Mouse (Mus musculus): ENCODE measurements around the gene Erp29.
A peak's percentile ranks its signal among the peaks of the same experiment; 100 is the strongest.

The Erp29 gene

DNA sequence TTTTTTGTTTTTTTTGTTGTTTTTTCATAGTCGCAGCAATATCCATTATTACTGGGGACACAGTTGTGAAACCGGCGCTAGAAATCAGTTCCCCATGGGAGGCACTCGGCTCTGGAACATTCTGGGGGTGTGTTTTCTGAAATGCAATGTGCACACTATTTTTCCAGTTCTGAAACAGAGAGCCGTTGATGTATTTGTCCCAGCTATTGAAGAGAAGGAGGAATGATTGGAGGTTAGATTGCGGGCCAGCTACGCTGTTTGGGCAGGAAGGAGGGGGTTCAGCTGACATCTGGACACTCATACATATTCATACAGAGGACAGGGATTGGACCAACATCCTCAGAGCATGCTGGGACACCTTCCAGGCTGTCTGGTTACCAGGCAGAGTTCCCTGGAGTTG lies 63.2 kb downstream of the Erp29 start:
- no peak for DNase-seq (ENCODE audit: low spot score in 2 of 2)

DNA sequence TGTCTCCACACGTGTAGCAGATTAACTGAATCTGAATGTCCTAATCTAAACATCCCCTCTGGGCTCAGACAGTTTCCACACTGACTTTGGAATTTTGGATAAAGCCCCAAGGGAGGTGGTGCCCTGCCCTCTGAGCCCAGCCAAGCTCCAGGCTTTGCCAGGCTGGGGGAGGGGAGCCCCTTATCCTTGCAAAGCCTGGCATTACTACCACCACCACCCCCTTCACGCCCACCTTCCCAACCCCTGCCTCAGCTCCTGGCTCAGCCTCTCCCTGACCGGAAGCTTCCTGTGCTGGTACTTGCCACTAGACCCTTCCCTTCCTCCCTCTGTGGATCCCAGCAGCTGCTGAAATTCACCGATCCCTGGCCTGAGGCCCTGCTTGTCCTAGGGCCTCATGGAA lies 65.2 kb downstream of the Erp29 start:
- DNase-seq (ENCODE audit: low spot score in 2 of 2), result no peak

DNA sequence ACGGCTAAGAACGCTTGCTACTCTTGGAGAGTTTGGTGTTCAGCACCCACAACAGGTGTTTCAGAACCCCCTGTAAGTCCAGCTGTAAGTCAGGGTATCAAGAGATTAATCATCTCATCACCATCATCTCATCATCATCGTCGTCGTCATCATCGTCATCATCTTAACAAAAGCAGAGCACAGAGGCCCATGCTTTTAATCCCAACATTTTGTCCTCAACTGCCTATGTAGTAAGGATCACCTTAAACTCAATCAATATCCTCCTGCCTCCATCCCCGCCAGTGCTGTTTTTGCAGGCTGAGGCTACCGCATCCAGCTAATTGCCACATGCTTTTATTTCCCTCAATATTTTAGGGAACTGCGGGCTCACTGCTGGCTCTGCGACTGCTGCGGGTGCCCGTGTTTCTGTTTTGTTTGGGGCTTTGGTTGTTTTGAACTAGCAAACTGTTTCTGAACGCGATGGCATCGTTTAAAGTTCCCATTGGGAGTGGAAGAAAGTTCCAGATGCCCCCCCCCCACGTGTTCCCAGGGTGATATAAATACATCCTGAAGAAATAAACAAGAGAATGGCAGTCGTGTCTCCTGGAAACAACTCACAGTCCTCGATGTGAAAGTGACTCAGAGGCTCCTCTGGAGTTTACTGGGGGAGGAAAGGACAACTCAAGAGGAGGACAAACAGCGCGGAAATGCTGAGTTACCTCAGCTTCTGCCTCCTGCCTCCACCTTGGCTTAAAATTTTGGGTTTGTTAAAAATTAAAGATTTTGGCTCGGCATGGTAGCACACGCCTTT lies 66.0 kb downstream of the Erp29 start:
- DNase-seq (ENCODE audit: low spot score in 2 of 2), result no peak

DNA sequence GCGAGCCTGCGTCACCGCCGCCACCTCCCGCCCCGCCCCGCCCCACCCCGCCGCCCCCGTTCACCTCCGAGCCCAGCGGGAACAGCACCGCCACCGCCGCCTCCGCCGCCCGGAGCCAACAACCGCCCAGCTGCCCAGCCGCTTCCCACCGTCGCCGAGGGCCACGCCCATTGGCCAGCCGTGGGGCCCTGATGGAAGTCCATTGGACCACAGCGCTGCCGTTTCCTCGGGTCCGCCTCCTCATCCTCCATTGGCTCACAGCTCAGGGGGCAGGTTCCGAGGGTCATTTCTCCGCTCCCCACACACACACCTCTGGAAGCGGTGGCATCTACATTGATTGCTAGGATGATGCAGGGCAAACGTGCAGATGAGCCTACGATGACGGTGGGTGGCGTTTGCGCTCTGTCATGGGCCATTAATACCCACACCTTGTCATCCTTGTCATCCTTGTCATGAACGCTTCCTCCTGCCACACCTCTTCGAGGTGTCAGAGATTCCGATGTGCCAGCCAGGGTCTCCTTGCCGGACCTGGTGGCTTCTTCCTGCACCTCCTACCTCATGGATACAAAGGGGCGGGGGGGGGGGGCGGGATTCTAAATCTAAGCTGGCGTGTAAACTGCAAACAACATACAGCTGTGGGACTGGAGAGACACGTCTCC lies 66.7 kb downstream of the Erp29 start, which contains the start of gene Trafd1:
Gene Trafd1 (minus strand): TSS at position 172 of the 659 bp plus-strand sequence.
- peak; percentile 78 to 85 for DNase-seq (ENCODE audit: low spot score in 2 of 2)

DNA sequence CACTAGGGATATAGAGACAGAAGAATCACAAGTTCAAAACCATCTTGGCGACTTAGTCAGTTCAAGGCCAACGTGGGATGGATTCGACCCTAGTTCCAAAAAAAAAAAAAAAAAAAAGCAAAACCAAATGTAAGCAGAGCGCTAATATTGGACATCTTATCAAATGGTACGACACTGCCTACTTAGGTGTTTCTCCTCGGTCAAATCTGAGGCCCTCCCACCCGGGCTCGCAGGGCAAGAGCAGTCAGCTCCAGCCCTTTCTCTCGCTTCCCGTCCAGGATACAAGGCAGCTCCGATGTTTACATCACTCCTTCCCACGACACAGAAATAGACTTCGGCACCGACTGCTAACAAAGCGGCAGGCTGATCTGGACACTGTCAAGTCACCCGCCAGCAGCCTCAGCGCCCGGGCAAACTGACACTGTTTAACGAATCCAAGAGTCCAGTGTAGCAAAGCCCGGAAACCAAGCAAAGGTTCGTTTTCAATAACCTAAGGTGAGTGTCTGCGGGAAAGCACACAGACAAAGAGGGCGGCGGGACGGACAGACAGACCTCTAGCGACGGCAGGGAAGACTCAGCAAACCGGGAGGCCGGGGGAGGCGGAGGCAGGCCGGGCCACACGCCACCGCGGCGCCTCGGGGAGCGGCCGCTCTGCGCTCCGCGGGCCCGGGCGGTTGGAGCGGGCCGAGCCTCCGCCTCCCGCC lies 67.4 kb downstream of the Erp29 start:
- peak; percentile 30 to 44 for DNase-seq (ENCODE audit: low spot score in 2 of 2)

DNA sequence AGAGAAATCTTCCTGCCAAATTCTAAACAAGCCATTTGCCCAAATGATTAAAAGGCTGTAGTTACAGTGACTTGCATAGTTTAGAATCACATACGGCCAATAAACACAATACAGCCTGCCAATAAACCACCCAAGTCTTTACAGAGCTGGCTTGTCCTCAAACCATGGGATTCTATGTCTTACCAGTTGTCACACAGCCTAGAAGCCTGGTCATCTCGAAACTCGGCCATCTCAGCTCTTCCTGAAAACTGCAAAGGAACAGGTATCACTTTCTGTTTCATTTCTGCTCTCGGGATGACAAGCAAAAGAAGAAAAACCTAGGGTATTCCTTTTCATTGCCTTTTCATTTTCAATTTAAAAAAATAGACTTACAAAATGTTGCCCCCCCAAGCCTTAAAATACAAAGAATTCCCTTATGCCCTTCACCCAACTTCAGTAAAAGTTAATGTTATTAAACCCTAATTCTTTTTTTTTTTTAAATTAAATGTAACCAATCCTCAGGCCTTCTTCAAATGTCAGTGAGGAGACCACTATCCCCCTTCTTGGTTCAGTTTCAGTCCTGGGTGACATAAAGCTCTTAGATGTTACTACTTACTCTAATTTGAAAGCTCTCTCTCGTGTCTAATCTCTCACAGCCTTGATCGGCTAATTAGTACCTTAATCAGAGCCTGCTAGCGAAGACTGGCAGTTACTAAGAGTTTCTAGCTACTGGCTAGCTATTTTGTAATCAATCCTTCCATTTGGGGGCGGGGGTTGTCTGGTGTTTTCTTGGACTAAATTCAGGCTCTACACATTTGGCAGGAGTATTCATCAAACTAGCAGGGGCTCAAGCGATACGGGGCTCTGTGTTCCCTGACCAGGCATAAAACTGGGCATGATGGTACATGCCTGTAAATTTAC lies 68.2 kb downstream of the Erp29 start:
- DNase-seq (ENCODE audit: low spot score in 2 of 2), result no peak

DNA sequence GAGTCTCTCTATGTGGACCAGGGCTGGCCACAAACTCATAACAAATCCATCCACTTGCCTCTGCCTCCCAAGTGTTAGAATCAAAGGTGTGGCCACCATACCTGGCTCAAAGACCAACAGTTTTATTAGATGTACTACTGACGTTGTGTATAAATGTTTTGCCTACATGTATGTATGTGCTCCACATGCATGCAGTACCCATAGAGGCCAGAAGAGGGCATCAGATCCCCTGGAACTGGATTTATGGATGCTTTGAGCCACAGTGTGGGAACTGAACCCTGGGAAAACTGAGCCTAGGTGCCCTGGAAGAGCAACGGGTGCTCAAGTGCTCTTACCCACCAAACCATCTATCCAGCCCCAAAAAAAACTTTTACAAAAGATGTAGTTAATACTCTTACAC lies 71.6 kb downstream of the Erp29 start:
- DNase-seq (ENCODE audit: low spot score in 2 of 2), result no peak

DNA sequence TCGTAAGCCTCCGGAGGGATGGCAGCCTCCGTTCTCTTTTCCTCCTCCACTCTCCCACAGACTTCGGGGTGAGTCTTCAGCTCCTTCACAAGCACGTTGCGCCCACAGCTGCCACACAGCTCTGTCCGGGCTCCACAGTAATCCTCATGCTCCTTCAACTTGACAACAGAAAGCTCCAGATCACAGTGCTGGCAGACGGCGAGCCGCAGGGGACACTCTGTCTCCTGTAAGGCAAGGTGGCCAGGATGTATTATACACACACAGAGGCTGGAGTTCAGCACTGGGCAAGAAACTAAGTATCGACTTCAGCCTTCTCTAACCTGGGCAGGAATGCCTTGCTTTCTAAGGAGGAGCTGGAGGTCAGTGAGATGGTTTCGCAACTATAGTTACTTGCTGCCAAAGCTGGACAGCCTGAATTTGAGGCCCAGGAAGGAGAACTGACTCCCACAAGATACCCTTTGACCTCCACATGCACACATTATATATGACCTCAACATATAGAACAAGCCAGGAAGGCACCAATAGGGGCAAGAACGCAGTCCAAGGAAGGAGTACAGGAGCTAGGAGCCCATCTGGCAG lies 73.5 kb downstream of the Erp29 start:
- DNase-seq (ENCODE audit: low spot score in 2 of 2), result no peak

All from frontal cortex, postnatal 25 days (tissue).